Mouse (Mus musculus): Measurements from ENCODE around the gene Trip10.

DNA sequence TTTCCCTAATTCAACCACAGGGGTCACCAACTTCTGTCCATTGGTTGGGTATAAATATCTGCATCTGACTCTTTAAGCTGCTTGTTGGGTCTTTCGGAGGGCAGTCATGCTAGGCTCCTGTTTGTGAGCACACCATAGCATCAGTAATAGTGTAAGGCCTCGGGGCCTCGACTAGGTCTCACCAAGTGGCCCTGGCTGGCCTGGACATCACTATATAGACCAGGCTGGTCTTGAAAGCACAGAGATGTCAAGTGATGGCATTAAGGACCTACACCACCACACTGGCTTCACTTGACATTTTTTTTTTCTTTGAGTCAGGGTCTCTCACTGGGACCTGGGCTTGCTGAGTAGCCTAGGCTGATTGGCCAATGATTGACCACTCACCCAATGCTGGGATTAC lies 8.9 kb downstream of the Trip10 start:
- TF ChIP-seq CTCF (IDR thresholded peaks at IDR 0.05; ENCODE audit: low read depth, low read length) = no peak
- TF ChIP-seq GATA1 (IDR thresholded peaks at IDR 0.05; ENCODE audit: borderline replicate concordance, low read length) = no peak
- no peak for TF ChIP-seq POLR2AphosphoS5 (IDR thresholded peaks at IDR 0.05; ENCODE audit: insufficient replicate concordance, low read depth, low read length)
- no peak for TF ChIP-seq TAL1 (conservative IDR thresholded peaks at IDR 0.05; ENCODE audit: low read depth, low read length)
- TF ChIP-seq GATA2 (IDR thresholded peaks at IDR 0.05; ENCODE audit: borderline replicate concordance, low read depth, low read length) = no peak
